Mouse (Mus musculus) testis, adult 2 months (tissue): ENCODE measurements around the gene Aspg. TPM values are rescaled to one million over a fixed set of nuclear protein-coding genes. Genes with fewer than 3 reads are reported as not detected.

ENCODE experiments used
- H3K27ac ChIP-seq: fragments of 200-500 bp; 2 replicates; pipeline ENCODE4 v1.5.1; 2012; ENCODE audit warnings: low read depth, low read length; ENCODE audit not compliant: control insufficient read depth, insufficient read depth
- H3K27me3 ChIP-seq: fragments of 200-500 bp; 2 replicates; pipeline ENCODE4 v1.6.1; 2012; ENCODE audit warnings: mild to moderate bottlenecking, low read length, moderate library complexity; ENCODE audit not compliant: control insufficient read depth, insufficient read depth
- H3K36me3 ChIP-seq: fragments of 200-500 bp; 2 replicates; pipeline ENCODE4 v1.6.1; 2012; ENCODE audit warnings: mild to moderate bottlenecking, low read length; ENCODE audit not compliant: control insufficient read depth, insufficient read depth
- H3K4me1 ChIP-seq: fragments of 200-500 bp; 2 replicates; pipeline ENCODE4 v1.6.1; 2012; ENCODE audit warnings: low read length; ENCODE audit not compliant: control insufficient read depth, insufficient read depth
- H3K4me3 ChIP-seq: fragments of 200-500 bp; 2 replicates; pipeline ENCODE4 v1.5.1; 2012; ENCODE audit warnings: low read depth, mild to moderate bottlenecking, low read length, moderate library complexity, mixed read lengths; ENCODE audit not compliant: control insufficient read depth
- CTCF ChIP-seq: fragments of 200-500 bp; IDR thresholded peaks from 2 replicates; pipeline ENCODE4 v1.5.1; 2012; ENCODE audit warnings: low read depth, mild to moderate bottlenecking, inconsistent platforms, low read length, moderate library complexity; ENCODE audit not compliant: control insufficient read depth, insufficient read depth, insufficient replicate concordance
- POLR2A ChIP-seq: fragments of 200-500 bp; IDR thresholded peaks from 2 replicates; pipeline ENCODE4 v1.6.1; 2012; ENCODE audit warnings: low read depth, mild to moderate bottlenecking, inconsistent platforms, low read length, moderate library complexity; ENCODE audit not compliant: control insufficient read depth
- polyA plus RNA-seq: library from polyadenylated mRNA; depleted of rRNA; stranded (reverse); fragments of >200 nt; gene quantifications from 2 replicates; pipeline ENCODE4 v1.2.3, GENCODE M21; 2012

The Aspg gene
- polyA plus RNA-seq, 1 experiment, result 1.2 TPM

GRCm38 (mm10) chr12:112143116-112143832 lies 36.8 kb downstream of the Aspg start:
- peaks cover 23% of the 10 kb centered on the region for H3K4me1 ChIP-seq

GRCm38 (mm10) chr12:112143833-112144201 lies 37.3 kb downstream of the Aspg start:
- Histone ChIP-seq H3K27ac (no peak overlapping the region), H3K4me3 (peak overlapping the region; percentile 48), H3K36me3 (no peaks in the 10 kb centered on the region), H3K27me3 (no peaks in the 10 kb centered on the region; the same call in 1 of the 2 replicates), H3K4me1 (peaks cover 23% of the 10 kb centered on the region)
- no peak for TF ChIP-seq CTCF
- no peak for TF ChIP-seq POLR2A

More at GRCm38 (mm10) chr12:112143116-112143832, 36.8 kb downstream of the Aspg start:
- no peak overlapping the region for H3K27ac ChIP-seq
- H3K36me3 ChIP-seq, result no peaks in the 10 kb centered on the region
- TF ChIP-seq POLR2A, result no peak
- no peak for TF ChIP-seq CTCF
- no peaks in the 10 kb centered on the region; the same call in 1 of the 2 replicates for H3K27me3 ChIP-seq
- no peak overlapping the region for H3K4me3 ChIP-seq

DNA sequence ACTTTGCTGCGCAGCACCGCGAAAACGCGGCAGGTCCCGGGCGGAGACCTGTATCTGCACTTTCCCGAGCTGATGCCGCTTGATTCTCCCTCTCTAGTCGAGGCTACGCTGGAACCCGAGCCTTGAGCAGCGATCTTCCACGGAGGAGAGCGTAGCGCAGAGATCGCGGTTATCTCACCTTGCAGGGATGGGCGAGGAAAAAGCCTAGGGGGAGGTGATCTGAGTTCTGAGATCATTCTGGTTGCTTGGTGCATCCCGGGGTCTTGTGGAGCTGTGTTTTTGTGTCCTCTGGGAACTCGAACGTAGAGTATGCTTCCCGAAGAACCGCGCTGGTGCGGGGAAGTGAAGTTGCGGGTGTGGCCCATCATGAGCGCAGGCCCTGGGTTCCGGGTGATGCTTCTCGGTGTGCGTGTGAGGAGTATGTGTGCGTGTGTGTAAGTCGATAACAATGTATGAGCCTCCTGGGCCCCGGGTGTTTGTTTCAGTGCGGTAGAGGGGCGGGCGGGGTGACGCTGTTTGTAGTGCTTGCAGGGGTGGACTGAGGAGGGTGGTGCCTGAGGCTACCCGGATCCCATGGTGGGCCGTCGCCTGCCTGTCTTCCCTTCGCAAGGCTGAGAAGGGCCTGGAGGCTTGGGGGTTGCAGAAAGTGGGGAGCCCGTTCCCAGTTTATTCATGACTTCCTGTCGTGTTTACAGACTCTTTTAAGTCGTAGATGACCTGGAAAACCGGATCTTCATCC lies 38.1 kb downstream of the Aspg start:
- Histone ChIP-seq H3K27ac (no peak overlapping the region), H3K4me1 (peaks cover 23% of the 10 kb centered on the region), H3K27me3 (no peaks in the 10 kb centered on the region; the same call in 1 of the 2 replicates), H3K36me3 (no peaks in the 10 kb centered on the region), H3K4me3 (peak overlapping the region; percentile 48)
- TF ChIP-seq POLR2A, result no peak

- H3K4me1 ChIP-seq, result peaks cover 23% of the 10 kb centered on the region
- no peaks in the 10 kb centered on the region; the same call in 1 of the 2 replicates for H3K27me3 ChIP-seq
- TF ChIP-seq POLR2A (no peak), CTCF (peak; percentile 90)
- H3K27ac ChIP-seq, result no peak overlapping the region
- peak overlapping the region; percentile 57 for H3K4me3 ChIP-seq
- no peaks in the 10 kb centered on the region for H3K36me3 ChIP-seq
These were observed 38.9 kb downstream of the Aspg start for GRCm38 (mm10) chr12:112145211-112145874.

GRCm38 (mm10) chr12:112145875-112146651 lies 39.6 kb downstream of the Aspg start, which contains the start of gene Kif26a:
TSS of gene Kif26a (plus strand) at chr12:112146208.
- Histone ChIP-seq H3K27me3 (no peaks in the 10 kb centered on the region; the same call in 1 of the 2 replicates), H3K4me3 (peak within 1 kb of the TSS; percentile 57), H3K36me3 (no peaks in the 10 kb centered on the region), H3K4me1 (peaks cover 23% of the 10 kb centered on the region), H3K27ac (no peak within 1 kb of the TSS)
- peak; percentile 80 for TF ChIP-seq CTCF
- TF ChIP-seq POLR2A, result no peak

- Histone ChIP-seq H3K4me3 (no peak overlapping the region), H3K27ac (no peak overlapping the region), H3K4me1 (peaks cover 30% of the 10 kb centered on the region), H3K36me3 (no peaks in the 10 kb centered on the region), H3K27me3 (no peaks in the 10 kb centered on the region; the same call in 1 of the 2 replicates)
- TF ChIP-seq CTCF, result no peak
These were observed 40.9 kb downstream of the Aspg start for GRCm38 (mm10) chr12:112147365-112147764.
